Mouse (Mus musculus): ENCODE measurements at regions not wholly inside any gene's neighbourhood (a gene's known extent, or its start where the extent isn't known, plus 50 kb on each side); places are given as distances from the start of the nearest gene placed in this dataset.

GRCm38 (mm10) chr13:115986282-115986681, 323.2 kb downstream of the Isl1 start:
- no peak overlapping the region for H3K27ac ChIP-seq (ENCODE audit: low read length)
- no peak overlapping the region for H3K9ac ChIP-seq (replicated peaks; ENCODE audit: low read depth, low read length)
- no peaks in the 10 kb centered on the region for H3K4me1 ChIP-seq (ENCODE audit: control insufficient read depth, insufficient read depth, low read length)
- H3K9me3 ChIP-seq (ENCODE audit: control insufficient read depth, low read depth, low read length), result no peaks in the 10 kb centered on the region
- 87% methylated on average over 2 of the region's 2 CpGs for WGBS
- H3K4me3 ChIP-seq (ENCODE audit: low read depth, low read length), result no peak overlapping the region
- H3K27me3 ChIP-seq (ENCODE audit: control insufficient read depth, insufficient read depth, low read length), result no peaks in the 10 kb centered on the region
- no peak overlapping the region for H3K4me2 ChIP-seq (replicated peaks; ENCODE audit: low read depth, low read length)
- no peaks in the 10 kb centered on the region for H3K36me3 ChIP-seq (ENCODE audit: control insufficient read depth, insufficient read depth, low read length)
- no peak for ATAC-seq (ENCODE audit: insufficient number of reproducible peaks, insufficient read depth, low FRiP score, low read depth)

- H3K4me3 ChIP-seq (ENCODE audit: low read depth, low read length), result no peak overlapping the region
- no peaks in the 10 kb centered on the region for H3K36me3 ChIP-seq (ENCODE audit: control insufficient read depth, insufficient read depth, low read length)
- ATAC-seq (ENCODE audit: insufficient number of reproducible peaks, insufficient read depth, low FRiP score, low read depth), result no peak
- H3K27me3 ChIP-seq (ENCODE audit: control insufficient read depth, insufficient read depth, low read length), result no peaks in the 10 kb centered on the region
- H3K27ac ChIP-seq (ENCODE audit: low read length), result no peak overlapping the region
- H3K4me2 ChIP-seq (replicated peaks; ENCODE audit: low read depth, low read length), result no peak overlapping the region
- H3K9ac ChIP-seq (replicated peaks; ENCODE audit: low read depth, low read length), result no peak overlapping the region
- 93% methylated on average over 3 of the region's 3 CpGs for WGBS
- no peaks in the 10 kb centered on the region for H3K4me1 ChIP-seq (ENCODE audit: control insufficient read depth, insufficient read depth, low read length)
- no peaks in the 10 kb centered on the region for H3K9me3 ChIP-seq (ENCODE audit: control insufficient read depth, low read depth, low read length)
Observed at GRCm38 (mm10) chr13:115985715-115986114, 323.8 kb downstream of the Isl1 start.

GRCm38 (mm10) chr13:115977890-115978203, 331.6 kb downstream of the Isl1 start:
- no peak overlapping the region for H3K27ac ChIP-seq (ENCODE audit: low read length)
- no peaks in the 10 kb centered on the region for H3K36me3 ChIP-seq (ENCODE audit: control insufficient read depth, insufficient read depth, low read length)
- WGBS, result 49% methylated on average over 3 of the region's 3 CpGs
- no peak overlapping the region for H3K9ac ChIP-seq (replicated peaks; ENCODE audit: low read depth, low read length)
- no peaks in the 10 kb centered on the region for H3K9me3 ChIP-seq (ENCODE audit: control insufficient read depth, low read depth, low read length)
- H3K4me2 ChIP-seq (replicated peaks; ENCODE audit: low read depth, low read length), result no peak overlapping the region
- ATAC-seq (ENCODE audit: insufficient number of reproducible peaks, insufficient read depth, low FRiP score, low read depth), result no peak
- H3K27me3 ChIP-seq (ENCODE audit: control insufficient read depth, insufficient read depth, low read length), result no peaks in the 10 kb centered on the region
- H3K4me1 ChIP-seq (ENCODE audit: control insufficient read depth, insufficient read depth, low read length), result no peaks in the 10 kb centered on the region
- no peak overlapping the region for H3K4me3 ChIP-seq (ENCODE audit: low read depth, low read length)

GRCm38 (mm10) chr13:115977118-115977889, 332.2 kb downstream of the Isl1 start:
- H3K4me3 ChIP-seq (ENCODE audit: low read depth, low read length), result no peak overlapping the region
- H3K36me3 ChIP-seq (ENCODE audit: control insufficient read depth, insufficient read depth, low read length), result no peaks in the 10 kb centered on the region
- no peaks in the 10 kb centered on the region for H3K4me1 ChIP-seq (ENCODE audit: control insufficient read depth, insufficient read depth, low read length)
- no peak for ATAC-seq (ENCODE audit: insufficient number of reproducible peaks, insufficient read depth, low FRiP score, low read depth)
- H3K9ac ChIP-seq (replicated peaks; ENCODE audit: low read depth, low read length), result no peak overlapping the region
- H3K27ac ChIP-seq (ENCODE audit: low read length), result no peak overlapping the region
- WGBS, result 32% methylated on average over 7 of the region's 7 CpGs
- no peaks in the 10 kb centered on the region for H3K27me3 ChIP-seq (ENCODE audit: control insufficient read depth, insufficient read depth, low read length)
- H3K9me3 ChIP-seq (ENCODE audit: control insufficient read depth, low read depth, low read length), result no peaks in the 10 kb centered on the region
- no peak overlapping the region for H3K4me2 ChIP-seq (replicated peaks; ENCODE audit: low read depth, low read length)

Data from stomach, embryonic 14.5 days (tissue).